Mouse (Mus musculus) hindbrain, embryonic 12.5 days (tissue): Measurements from ENCODE around the gene Ccl17. TPM values are rescaled to one million over a fixed set of nuclear protein-coding genes. Genes with fewer than 3 reads are reported as not detected.

Experiments used
- ATAC-seq: fragments of 200-750 bp; cut with Nextera tagmentation; 2 replicates; pipeline ENCODE4 v1.8.0; 2017; ENCODE audit warnings: moderate TSS enrichment; ENCODE audit not compliant: low FRiP score
- H3K27ac ChIP-seq: fragments of 300-500 bp; sonication (generic); 2 replicates; pipeline ENCODE4 v1.5.1; 2016; ENCODE audit warnings: mild to moderate bottlenecking
- H3K27me3 ChIP-seq: fragments of 300-500 bp; sonication (generic); 2 replicates; pipeline ENCODE4 v1.6.1; 2016; ENCODE audit warnings: mild to moderate bottlenecking
- H3K36me3 ChIP-seq: fragments of 300-500 bp; sonication (generic); 2 replicates; pipeline ENCODE4 v1.6.1; 2016; ENCODE audit warnings: mild to moderate bottlenecking
- H3K4me1 ChIP-seq: fragments of 300-500 bp; sonication (generic); 2 replicates; pipeline ENCODE4 v1.6.1; 2016
- H3K4me2 ChIP-seq: fragments of 300-500 bp; sonication (generic); replicated peaks from 2 replicates; pipeline ENCODE4 v1.6.1; 2016; ENCODE audit warnings: mild to moderate bottlenecking
- H3K4me3 ChIP-seq: fragments of 300-500 bp; sonication (generic); 2 replicates; pipeline ENCODE4 v1.5.1; 2016; ENCODE audit warnings: mild to moderate bottlenecking
- H3K9ac ChIP-seq: fragments of 300-500 bp; sonication (generic); 2 replicates; pipeline ENCODE4 v1.6.1; 2016; ENCODE audit warnings: mild to moderate bottlenecking, moderate library complexity
- H3K9me3 ChIP-seq: fragments of 300-500 bp; sonication (generic); replicated peaks from 2 replicates; pipeline ENCODE4 v1.6.1; 2016; ENCODE audit warnings: mild to moderate bottlenecking
- WGBS: fragments of 180-500 bp; shearing (Covaris S2); methylation state at CpG from one replicate; pipeline ENCODE4 v1.1.7; 2016; 5-methylcytosine and 5-hydroxymethylcytosine counted together
- polyA plus RNA-seq: library from polyadenylated mRNA; unstranded; fragments of >200 nt; fragmentation: Nextera tagmentation; extraction: Ambion mirVana; gene quantifications from 2 replicates; pipeline ENCODE4 v1.2.1, GENCODE M21; 2016

Gene Ccl17
- polyA plus RNA-seq, 1 experiment from 2014 or later = not detected

DNA sequence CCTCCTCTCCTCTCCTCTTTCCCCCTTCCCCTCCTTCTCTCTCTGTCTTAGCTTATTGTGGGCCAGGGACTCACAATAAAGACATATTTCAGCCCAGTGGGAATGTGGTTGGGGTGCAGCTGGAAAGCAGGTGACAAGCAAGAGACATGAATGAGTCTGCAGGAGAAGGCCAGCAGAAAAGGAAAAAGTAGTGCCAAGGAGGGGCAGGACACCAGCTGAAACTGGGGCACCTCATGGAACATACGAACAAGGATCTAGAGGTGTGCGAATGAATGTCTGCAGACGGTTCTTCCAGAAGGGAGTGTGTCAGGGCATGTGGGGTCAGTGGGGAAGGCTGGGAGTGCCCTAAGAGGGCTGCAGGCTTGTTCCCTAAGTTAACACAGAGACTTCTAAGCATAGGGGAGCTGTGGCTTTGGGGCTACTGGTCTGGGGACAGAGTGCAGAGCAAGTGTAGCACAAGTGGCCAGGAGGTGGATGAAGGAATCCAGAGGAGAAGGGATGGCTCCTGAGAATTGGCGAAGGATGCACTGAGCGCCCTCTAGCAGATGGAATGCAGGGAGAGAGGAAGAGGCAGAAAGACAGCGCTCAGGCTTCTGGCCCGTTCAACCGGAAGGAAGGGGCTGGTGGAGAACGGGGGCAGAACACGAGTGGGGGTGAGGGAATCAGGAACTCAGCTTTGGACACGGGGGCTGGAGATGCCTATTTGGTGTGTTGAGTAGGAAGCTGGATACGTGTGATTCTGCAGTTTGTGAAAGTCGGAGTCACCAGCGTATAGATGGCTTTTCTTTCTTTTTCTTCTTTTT lies 8.8 kb upstream of the Ccl17 start:
- Histone ChIP-seq H3K9ac (no peak overlapping the region), H3K4me2 (no peak overlapping the region), H3K4me1 (peaks cover 2% of the 10 kb centered on the region; the same call in 1 of the 2 replicates), H3K9me3 (no peaks in the 10 kb centered on the region), H3K36me3 (no peaks in the 10 kb centered on the region), H3K4me3 (no peak overlapping the region), H3K27ac (no peak overlapping the region), H3K27me3 (0 out of 2 replicates have a peak, but pooled peaks cover 2% of the 10 kb centered on the region)
- WGBS = 49% methylated on average over 14 of the region's 14 CpGs
- no peak for ATAC-seq

DNA sequence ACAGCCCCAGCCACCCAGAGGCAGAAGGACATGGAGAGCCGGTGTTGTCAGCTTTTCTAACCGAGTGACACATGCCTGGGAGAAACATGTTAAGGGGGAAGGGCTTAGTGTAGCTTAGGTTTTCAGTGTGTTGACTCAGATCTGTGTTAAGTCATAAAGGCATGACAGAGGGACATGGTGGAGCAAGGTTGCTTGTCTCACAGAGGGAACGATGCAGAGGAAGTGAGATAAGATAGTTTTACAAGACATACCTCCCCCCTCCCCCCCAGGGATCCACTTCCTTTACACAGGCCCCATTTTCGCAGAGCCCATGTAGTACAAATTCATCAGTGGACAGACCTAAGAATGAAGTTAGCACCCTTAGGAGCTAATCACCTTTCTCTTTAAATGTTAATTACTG lies 7.9 kb upstream of the Ccl17 start:
- Histone ChIP-seq H3K9me3 (no peaks in the 10 kb centered on the region), H3K27ac (no peak overlapping the region), H3K9ac (no peak overlapping the region), H3K4me3 (no peak overlapping the region), H3K36me3 (no peaks in the 10 kb centered on the region), H3K4me1 (peaks cover 5% of the 10 kb centered on the region), H3K4me2 (no peak overlapping the region), H3K27me3 (peaks cover 2% of the 10 kb centered on the region; the same call in 1 of the 2 replicates)
- WGBS = 80% methylated on average over 4 of the region's 4 CpGs
- ATAC-seq = no peak

DNA sequence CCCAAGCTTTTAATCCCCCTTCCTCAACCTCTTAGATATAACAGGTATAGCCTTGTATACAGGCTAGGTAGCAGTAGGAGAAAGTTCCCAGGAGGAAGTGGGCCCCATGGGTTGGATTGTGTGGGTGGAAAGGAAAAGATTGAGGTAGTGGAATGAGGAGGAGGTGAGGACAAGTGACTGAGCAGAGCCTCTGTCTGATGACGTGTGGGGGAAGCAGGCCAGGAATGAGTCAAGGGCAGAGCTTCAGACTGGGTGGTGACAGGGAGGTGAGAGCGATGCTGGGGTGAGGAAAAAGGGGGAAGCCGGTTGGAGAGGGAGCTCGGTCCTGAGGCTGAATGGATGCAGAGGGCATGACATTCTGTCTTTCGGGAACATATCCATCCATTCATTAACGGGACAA lies 6.7 kb upstream of the Ccl17 start:
- Histone ChIP-seq H3K4me3 (no peak overlapping the region), H3K27me3 (peaks cover 2% of the 10 kb centered on the region; the same call in 1 of the 2 replicates), H3K36me3 (no peaks in the 10 kb centered on the region), H3K4me2 (no peak overlapping the region), H3K9me3 (no peaks in the 10 kb centered on the region), H3K4me1 (peaks cover 8% of the 10 kb centered on the region), H3K27ac (no peak overlapping the region), H3K9ac (no peak overlapping the region)
- ATAC-seq = no peak
- 70% methylated on average over 6 of the region's 6 CpGs for WGBS

DNA sequence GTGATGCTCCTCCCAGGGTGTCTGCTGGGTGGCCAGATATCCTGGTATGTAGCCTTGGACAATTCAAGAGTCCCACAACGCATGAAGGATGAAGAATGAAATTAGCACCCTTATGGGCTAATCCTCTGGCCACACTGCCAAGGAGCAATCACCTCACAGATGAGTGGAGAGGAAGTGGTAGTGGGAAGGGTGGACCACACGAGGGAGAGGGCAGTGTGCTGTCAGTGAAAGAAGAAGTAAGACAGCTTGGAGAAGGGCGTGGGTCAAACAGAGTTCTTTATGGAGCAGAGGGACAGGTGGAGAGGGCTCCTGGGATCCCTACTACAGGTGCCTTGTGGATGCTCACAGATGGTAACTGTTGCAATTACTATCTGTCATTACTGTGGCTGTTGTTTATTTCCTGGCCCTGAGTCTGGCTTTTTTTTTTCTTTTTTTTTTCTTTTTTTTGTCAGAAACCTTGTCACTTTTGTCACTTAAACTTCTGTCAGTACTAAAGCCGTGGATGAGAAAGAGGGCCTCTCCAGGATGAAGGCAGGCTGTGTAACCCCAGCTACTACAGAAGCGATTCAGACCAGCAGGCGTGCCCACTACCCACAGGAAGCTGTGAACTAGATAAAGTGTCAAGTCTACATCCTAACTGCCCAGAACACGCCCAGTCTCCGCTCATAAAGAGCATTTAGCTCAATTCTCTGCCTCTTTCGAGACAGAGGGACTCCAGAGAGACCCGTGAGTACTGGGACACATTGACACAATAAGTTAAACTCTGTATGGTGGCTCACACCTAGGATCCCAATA lies 5.5 kb upstream of the Ccl17 start:
- Histone ChIP-seq H3K4me2 (no peak overlapping the region), H3K27me3 (peaks cover 2% of the 10 kb centered on the region; the same call in 1 of the 2 replicates), H3K4me3 (no peak overlapping the region), H3K4me1 (peaks cover 8% of the 10 kb centered on the region), H3K9ac (no peak overlapping the region), H3K9me3 (no peaks in the 10 kb centered on the region), H3K36me3 (no peaks in the 10 kb centered on the region), H3K27ac (no peak overlapping the region)
- ATAC-seq = no peak
- WGBS = 79% methylated on average over 10 of the region's 10 CpGs

DNA sequence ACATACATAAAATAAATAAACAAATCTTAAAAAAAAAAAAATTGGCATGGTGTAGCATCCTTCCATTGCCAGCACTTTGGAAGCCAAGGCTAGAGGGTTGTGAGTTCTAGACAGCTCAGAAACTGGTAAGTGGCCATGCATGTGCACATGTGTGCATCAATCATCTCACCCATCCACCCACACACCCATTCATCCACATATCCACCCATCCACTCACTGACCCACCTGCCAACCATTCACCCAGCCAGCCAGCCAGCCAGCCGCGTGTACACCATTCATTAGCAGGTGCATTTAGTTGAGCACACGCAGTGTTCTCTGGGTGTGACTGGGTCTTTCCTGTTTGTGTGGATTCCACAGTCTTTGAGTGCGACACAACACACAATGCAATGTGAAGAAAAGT lies 4.4 kb upstream of the Ccl17 start:
- Histone ChIP-seq H3K9me3 (no peaks in the 10 kb centered on the region), H3K4me2 (no peak overlapping the region), H3K27me3 (peaks cover 2% of the 10 kb centered on the region; the same call in 1 of the 2 replicates), H3K4me3 (no peak overlapping the region), H3K9ac (no peak overlapping the region), H3K4me1 (peaks cover 8% of the 10 kb centered on the region), H3K27ac (no peak overlapping the region), H3K36me3 (no peaks in the 10 kb centered on the region)
- 43% methylated on average over 4 of the region's 4 CpGs for WGBS
- no peak for ATAC-seq

DNA sequence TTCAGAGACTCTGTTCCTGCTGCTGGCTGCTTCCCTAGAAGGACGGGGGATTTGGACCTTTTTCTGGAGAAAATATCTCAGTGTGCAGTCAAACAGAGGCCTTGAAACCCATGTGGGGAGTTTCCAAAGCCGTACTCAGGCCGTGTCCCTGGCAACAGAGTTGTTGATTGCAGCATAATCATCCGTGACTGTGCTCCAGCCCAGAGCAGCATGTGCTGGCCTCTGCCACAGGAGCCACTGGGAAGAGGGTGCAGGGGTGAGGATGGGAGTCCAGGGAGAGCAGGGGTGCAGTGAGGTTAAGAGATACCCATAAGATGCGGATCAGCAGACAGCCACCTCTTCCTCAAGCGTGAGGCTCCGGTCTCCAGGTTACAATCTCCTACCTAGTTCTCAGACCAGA lies 2.7 kb upstream of the Ccl17 start:
- Histone ChIP-seq H3K4me2 (no peak overlapping the region), H3K4me1 (peaks cover 8% of the 10 kb centered on the region), H3K9me3 (no peaks in the 10 kb centered on the region), H3K27me3 (peaks cover 2% of the 10 kb centered on the region; the same call in 1 of the 2 replicates), H3K9ac (no peak overlapping the region), H3K27ac (no peak overlapping the region), H3K36me3 (no peaks in the 10 kb centered on the region), H3K4me3 (no peak overlapping the region)
- WGBS = 57% methylated on average over 7 of the region's 7 CpGs
- ATAC-seq = no peak

DNA sequence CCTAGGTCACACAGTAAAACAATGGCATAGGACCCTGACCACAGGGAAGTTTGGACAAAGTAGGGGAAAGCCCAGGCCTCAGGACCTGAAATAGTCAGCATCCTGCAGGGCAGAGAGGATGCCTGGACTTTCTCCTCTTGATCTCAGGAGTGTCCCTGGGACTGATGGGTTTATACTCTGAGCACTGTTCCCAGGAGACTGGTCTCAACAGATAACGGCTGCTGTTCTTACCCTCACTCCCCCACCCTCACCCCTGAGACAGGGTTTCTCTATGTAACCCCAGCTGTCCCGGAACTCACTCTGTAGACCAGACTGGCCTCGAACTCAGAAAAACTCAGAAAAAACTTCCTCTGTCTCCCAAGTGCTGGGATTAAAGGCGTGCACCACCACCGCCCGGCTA lies 1.9 kb upstream of the Ccl17 start:
- no peak for ATAC-seq
- H3K27me3 ChIP-seq = peaks cover 2% of the 10 kb centered on the region; the same call in 1 of the 2 replicates
- H3K4me2 ChIP-seq = no peak overlapping the region
- H3K9ac ChIP-seq = no peak overlapping the region
- no peak overlapping the region for H3K4me3 ChIP-seq
- WGBS = 89% methylated on average over 6 of the region's 6 CpGs
- H3K36me3 ChIP-seq = no peaks in the 10 kb centered on the region
- no peaks in the 10 kb centered on the region for H3K9me3 ChIP-seq
- peaks cover 11% of the 10 kb centered on the region for H3K4me1 ChIP-seq
- H3K27ac ChIP-seq = no peak overlapping the region

DNA sequence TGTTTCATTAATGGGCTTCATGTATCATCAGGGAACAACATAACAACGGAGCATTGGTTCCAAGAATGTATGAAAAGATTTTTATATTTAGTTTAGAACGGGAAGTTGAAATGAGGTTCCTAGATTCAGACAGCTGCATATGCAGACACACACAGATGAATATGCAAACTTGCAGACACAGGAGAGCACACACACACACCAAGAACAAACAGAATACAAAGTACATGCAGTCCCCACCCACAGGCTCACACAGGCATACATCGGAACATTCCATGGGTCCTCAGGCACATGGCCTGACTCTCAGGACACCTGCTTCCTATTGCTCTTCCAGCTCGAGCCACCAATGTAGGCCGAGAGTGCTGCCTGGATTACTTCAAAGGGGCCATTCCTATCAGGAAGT lies 602 bp downstream of the Ccl17 start:
- H3K4me3 ChIP-seq = no peak overlapping the region
- H3K9ac ChIP-seq = no peak overlapping the region
- no peak overlapping the region for H3K27ac ChIP-seq
- H3K27me3 ChIP-seq = no peaks in the 10 kb centered on the region; the same call in 1 of the 2 replicates
- 86% methylated on average over 5 of the region's 5 CpGs for WGBS
- no peak for ATAC-seq
- H3K4me2 ChIP-seq = no peak overlapping the region
- no peaks in the 10 kb centered on the region for H3K36me3 ChIP-seq
- H3K4me1 ChIP-seq = peaks cover 11% of the 10 kb centered on the region
- H3K9me3 ChIP-seq = no peaks in the 10 kb centered on the region

DNA sequence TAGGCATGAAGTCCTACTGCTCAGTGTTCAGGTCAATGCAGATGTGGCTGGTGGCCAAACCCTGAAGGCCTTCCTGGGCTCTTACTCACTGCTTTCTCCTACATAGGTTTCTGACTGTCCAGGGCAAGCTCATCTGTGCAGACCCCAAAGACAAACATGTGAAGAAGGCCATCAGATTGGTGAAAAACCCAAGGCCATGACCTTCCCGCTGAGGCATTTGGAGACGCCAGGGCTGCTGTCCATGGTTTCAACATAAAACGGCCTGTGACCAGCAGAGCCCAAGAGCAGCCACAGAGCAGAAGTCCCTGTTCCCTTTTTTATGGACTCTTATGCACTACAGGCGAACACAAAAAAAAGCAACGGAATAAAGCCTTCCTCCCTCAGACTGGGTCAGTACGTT lies 1.4 kb downstream of the Ccl17 start:
- no peaks in the 10 kb centered on the region for H3K36me3 ChIP-seq

DNA sequence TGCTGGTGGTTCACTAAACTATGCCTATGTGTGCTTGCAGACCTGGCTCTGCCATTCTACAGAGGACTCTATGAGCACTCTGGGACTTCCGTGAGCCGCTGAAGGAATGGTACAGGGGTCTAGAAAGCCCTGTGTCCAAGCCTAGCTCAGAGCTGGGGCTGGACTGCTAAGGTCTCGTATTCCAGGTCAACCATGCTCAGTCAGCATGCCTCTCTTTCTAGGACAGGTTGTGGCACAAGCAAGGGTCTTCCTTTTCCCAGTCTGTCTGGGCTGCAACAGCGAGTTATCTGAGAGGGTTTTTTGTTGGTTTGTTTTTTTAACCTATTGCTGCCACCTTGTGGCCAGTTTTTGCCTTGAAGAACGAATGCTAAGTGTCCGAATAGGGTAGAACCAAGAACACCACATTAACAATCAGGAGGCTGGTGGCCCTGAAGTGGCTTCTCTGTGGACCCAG lies 2.4 kb downstream of the Ccl17 start:
- H3K27ac ChIP-seq = no peak overlapping the region
- peak; percentile 65 for ATAC-seq
- H3K9ac ChIP-seq = peak overlapping the region; percentile 27; the same call in 1 of the 2 replicates
- peak overlapping the region; percentile 11; the same call in 1 of the 2 replicates for H3K4me3 ChIP-seq
- H3K27me3 ChIP-seq = no peaks in the 10 kb centered on the region
- H3K4me2 ChIP-seq = peak overlapping the region; percentile 37; the same call in 1 of the 2 replicates
- WGBS = 28% methylated on average over 6 of the region's 6 CpGs
- H3K36me3 ChIP-seq = no peaks in the 10 kb centered on the region
- H3K9me3 ChIP-seq = no peaks in the 10 kb centered on the region
- H3K4me1 ChIP-seq = peaks cover 5% of the 10 kb centered on the region

More for the DNA sequence above, 1.4 kb downstream of the Ccl17 start:
- Histone ChIP-seq H3K4me1 (peaks cover 11% of the 10 kb centered on the region), H3K9me3 (no peaks in the 10 kb centered on the region), H3K4me3 (no peak overlapping the region), H3K27me3 (no peaks in the 10 kb centered on the region; the same call in 1 of the 2 replicates), H3K27ac (no peak overlapping the region), H3K9ac (no peak overlapping the region), H3K4me2 (no peak overlapping the region)
- WGBS = 74% methylated on average over 6 of the region's 6 CpGs
- ATAC-seq = no peak

DNA sequence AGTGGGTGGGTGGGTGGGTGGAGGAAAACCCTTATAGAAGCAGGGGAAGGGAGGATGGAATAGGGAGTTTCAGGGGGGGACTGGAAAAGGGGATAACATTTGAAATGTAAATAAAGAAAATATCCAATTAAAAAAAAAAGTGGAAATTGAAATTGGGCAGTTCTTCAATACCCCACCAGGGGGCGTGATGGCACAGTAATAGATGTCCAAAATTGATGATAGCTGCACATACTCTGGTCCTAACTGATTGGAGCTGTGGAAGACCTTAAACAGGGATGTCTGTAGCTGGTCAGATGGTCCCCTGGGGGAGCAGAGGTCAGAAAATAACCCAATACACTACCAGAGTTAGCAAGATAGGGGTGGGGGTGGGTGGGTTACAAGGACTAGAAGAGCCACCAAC lies 4.3 kb downstream of the Ccl17 start:
- Histone ChIP-seq H3K4me3 (no peak overlapping the region), H3K9me3 (no peaks in the 10 kb centered on the region), H3K9ac (no peak overlapping the region), H3K36me3 (no peaks in the 10 kb centered on the region), H3K27ac (no peak overlapping the region), H3K4me1 (peaks cover 5% of the 10 kb centered on the region), H3K27me3 (no peaks in the 10 kb centered on the region), H3K4me2 (no peak overlapping the region)
- 0% methylated on average over 1 of the region's 1 CpGs for WGBS
- ATAC-seq = no peak

DNA sequence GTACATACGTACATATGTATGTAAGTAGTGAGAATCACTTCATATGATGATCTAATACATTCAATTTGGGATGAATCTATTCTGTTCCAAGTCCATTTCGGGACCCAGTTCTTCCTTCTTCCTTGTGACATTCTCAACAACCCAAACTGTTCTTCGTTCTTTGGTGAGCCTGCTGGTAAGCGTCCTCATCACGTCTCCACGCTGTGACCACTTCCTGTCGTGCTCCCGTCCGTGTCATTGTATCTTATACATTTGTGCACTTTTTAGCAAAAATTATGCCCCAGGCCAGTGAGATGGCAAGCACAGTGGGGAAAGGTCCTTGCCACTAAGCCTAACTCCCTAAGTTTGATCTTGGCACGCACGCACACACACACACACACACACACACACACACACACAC lies 7.7 kb downstream of the Ccl17 start:
- Histone ChIP-seq H3K4me1 (no peaks in the 10 kb centered on the region), H3K4me3 (no peak overlapping the region), H3K27ac (no peak overlapping the region), H3K9me3 (no peaks in the 10 kb centered on the region), H3K27me3 (no peaks in the 10 kb centered on the region), H3K36me3 (peaks cover 27% of the 10 kb centered on the region), H3K4me2 (no peak overlapping the region), H3K9ac (no peak overlapping the region)
- 90% methylated on average over 11 of the region's 11 CpGs for WGBS
- ATAC-seq = no peak
